Mouse (Mus musculus) leukemia stem cell, adult 10-12 weeks (primary cell): ENCODE results near the gene Thsd7b. TPM values are rescaled to one million over a fixed set of nuclear protein-coding genes. Genes with fewer than 3 reads are reported as not detected.

Experiments used
- polyA plus RNA-seq: library from polyadenylated mRNA; stranded (reverse); fragments of >175 nt; gene quantifications from 2 replicates; pipeline ENCODE4 v1.2.3, GENCODE M21; 2012; ENCODE audit warnings: low replicate concordance

The Thsd7b gene
- polyA plus RNA-seq: not detected in 2 replicates

DNA sequence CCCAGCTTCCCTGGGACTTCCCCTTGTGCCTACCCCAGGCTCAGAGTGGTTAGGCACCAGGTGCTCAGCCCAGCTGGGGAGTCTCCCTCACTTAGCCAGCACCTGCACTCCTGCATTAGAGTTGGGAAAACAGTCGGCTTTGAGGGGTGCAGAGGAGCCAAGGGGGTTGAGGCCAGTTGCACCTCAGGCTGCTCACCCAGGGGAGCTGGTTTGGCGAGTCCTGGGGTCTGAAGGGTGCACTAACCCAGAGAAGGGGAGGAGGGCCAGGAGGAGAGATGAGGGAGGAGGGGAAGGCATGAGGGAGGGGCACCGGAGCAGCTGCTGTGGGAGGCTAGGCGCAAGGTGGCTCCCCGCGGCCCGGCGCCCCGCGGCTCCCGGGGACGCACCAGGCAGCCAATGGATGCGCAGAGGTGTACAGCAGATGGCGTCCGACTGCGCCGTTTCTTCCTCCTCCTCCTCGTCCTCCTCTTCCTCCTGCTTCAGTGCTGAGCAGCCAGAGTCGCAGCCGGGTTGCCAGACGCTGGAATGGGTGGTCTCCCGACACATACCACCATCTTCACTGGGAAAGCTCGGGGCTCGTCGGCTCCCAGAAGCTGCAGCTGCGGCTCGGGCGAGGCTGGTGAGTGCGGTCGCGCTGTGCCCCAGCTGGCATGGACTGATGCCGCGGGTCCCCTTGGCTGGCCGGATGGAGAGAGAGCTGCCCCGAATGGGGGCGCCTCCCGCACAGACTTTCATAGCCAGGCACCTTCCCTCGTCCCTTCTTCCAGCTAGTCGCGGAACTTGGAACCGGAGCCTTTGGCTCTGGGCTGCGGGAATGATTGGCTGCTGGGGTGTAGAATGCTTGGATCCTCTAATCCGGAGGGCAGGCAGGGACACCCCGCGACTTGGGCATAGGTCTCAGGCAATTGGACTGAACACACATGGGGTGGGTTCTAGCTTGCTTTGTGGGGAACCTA lies at the start of gene Thsd7b:
Thsd7b (plus strand) TSS at position 321 of the 956 bp plus-strand sequence.

